Mouse (Mus musculus) megakaryocyte-erythroid progenitor cell, adult 5 weeks (primary cell): ENCODE data around the gene Cacna1a. TPM values are rescaled to one million over a fixed set of nuclear protein-coding genes. Genes with fewer than 3 reads are reported as not detected.

Source experiments
- polyA plus RNA-seq: library from polyadenylated mRNA; stranded (reverse); fragments of >175 nt; gene quantifications from 2 replicates; pipeline ENCODE4 v1.2.3, GENCODE M21; 2012

Gene Cacna1a
- polyA plus RNA-seq = 57.8 and 64.4 TPM in 2 replicates

GRCm38 (mm10) chr8:84388275-84388674 lies at the start of gene Cacna1a:
Gene Cacna1a (plus strand): TSS chr8:84388440.

GRCm38 (mm10) chr8:84662581-84663065 lies 274.4 kb downstream of the Cacna1a start, which contains the start of gene Ier2:
Gene Ier2 (minus strand): TSS chr8:84662852.

GRCm38 (mm10) chr8:84686191-84687002 lies 298.2 kb downstream of the Cacna1a start, which contains the start of gene Trmt1:
Gene Trmt1 (plus strand): TSS chr8:84686307.

GRCm38 (mm10) chr8:84687705-84688100 lies 299.5 kb downstream of the Cacna1a start, which contains the start of gene Nacc1:
Gene Nacc1 (minus strand): TSS chr8:84687862.

Other genes with a start within 250 kb of the Cacna1a start
- 33.0 and 37.0 TPM in 2 replicates for gene Cc2d1a, start 240.5 kb upstream of the Cacna1a start, polyA plus RNA-seq
- 0.84 and 1.5 TPM in 2 replicates for gene 4930432K21Rik, start 240.4 kb upstream of the Cacna1a start, polyA plus RNA-seq
- gene Nanos3, start 203.2 kb upstream of the Cacna1a start, polyA plus RNA-seq = 6.1 and 12.7 TPM in 2 replicates
- gene Zswim4, start 151.4 kb upstream of the Cacna1a start, polyA plus RNA-seq = 29.6 and 37.8 TPM in 2 replicates
- 250 and 284 TPM in 2 replicates for gene D8Ertd738e, start 138.7 kb upstream of the Cacna1a start, polyA plus RNA-seq
- gene Mri1, start 131.1 kb upstream of the Cacna1a start, polyA plus RNA-seq = 122 and 142 TPM in 2 replicates
- 10.8 and 14.5 TPM in 2 replicates for gene Ccdc130, start 118.1 kb upstream of the Cacna1a start, polyA plus RNA-seq